In genomic region chr5:123235731-123236130, GRCm38 (mm10) we compare ENCODE assay signal across 8 mouse cellular contexts. TPM values are rescaled to one million over a fixed set of nuclear protein-coding genes. Genes with fewer than 3 reads are reported as not detected.
DNase-seq lines count a peak whose midpoint lies in the region; ATAC-seq and TF ChIP-seq lines count a peak whose summit lies in the region.

No protein-coding gene starts in this region.

- no peaks in the 10 kb centered on the region for H3K9me3 ChIP-seq in E14TG2a.4 (ENCODE audit: low read length)
- no peaks in the 10 kb centered on the region for H3K9me3 ChIP-seq in limb, embryonic 11.5 days (ENCODE audit: control insufficient read depth, low read length)
- no peaks in the 10 kb centered on the region for H3K9me3 ChIP-seq in neural tube, embryonic 11.5 days (ENCODE audit: control insufficient read depth, low read length)

- intact Hi-C loops in heart, postnatal 10 days (cut with DNase I): no loop called here
- intact Hi-C loops in heart, postnatal 25 days (cut with DNase I): no loop called here

- no peak overlapping the region for H3K4me2 ChIP-seq in limb, embryonic 11.5 days (ENCODE audit: low read depth, severe bottlenecking)
- H3K4me2 ChIP-seq in neural tube, embryonic 11.5 days (ENCODE audit: low read depth): no peak overlapping the region

- ATAC-seq in granulocyte monocyte progenitor cell, adult 5-6 weeks (replicated peaks; ENCODE audit: poor library complexity, severe bottlenecking): peak; percentile 40; the same call in 1 of the 2 replicates
- ATAC-seq in limb, embryonic 11.5 days (ENCODE audit: insufficient number of reproducible peaks, low FRiP score, low TSS enrichment, low read depth): no peak
- ATAC-seq in neural tube, embryonic 11.5 days (ENCODE audit: insufficient read depth, low FRiP score, low TSS enrichment): no peak

- peaks cover 46% of the 10 kb centered on the region for H3K36me3 ChIP-seq in E14TG2a.4 (ENCODE audit: insufficient read depth, low read length)
- H3K36me3 ChIP-seq in limb, embryonic 11.5 days (ENCODE audit: control insufficient read depth, insufficient read depth, low read length): peaks cover 2% of the 10 kb centered on the region; the same call in 1 of the 2 replicates
- H3K36me3 ChIP-seq in neural tube, embryonic 11.5 days (ENCODE audit: control insufficient read depth, insufficient read depth, low read length): no peaks in the 10 kb centered on the region

- peak; percentile 49 to 58 for DNase-seq in heart, postnatal 10 days
- no peak for DNase-seq in heart, postnatal 25 days (ENCODE audit: low spot score)
- DNase-seq in cerebellum, adult 8-10 months: peak; percentile 41
- DNase-seq in limb, embryonic 11.5 days (ENCODE audit: low spot score): peak; percentile 72
- peak; percentile 51 for DNase-seq in neural tube, embryonic 11.5 days (ENCODE audit: low spot score)
- no peak for DNase-seq in frontal cortex, postnatal 14 days (ENCODE audit: low spot score in 2 of 2)

- peak; percentile 93 for TF ChIP-seq CTCF in E14TG2a.4 (conservative IDR thresholded peaks at IDR 0.05; ENCODE audit: low read length)

- H3K27me3 ChIP-seq in E14TG2a.4 (ENCODE audit: insufficient read depth, low read length): no peaks in the 10 kb centered on the region
- no peaks in the 10 kb centered on the region for H3K27me3 ChIP-seq in limb, embryonic 11.5 days (ENCODE audit: control insufficient read depth, insufficient read depth, low read length)
- H3K27me3 ChIP-seq in neural tube, embryonic 11.5 days (ENCODE audit: control insufficient read depth, insufficient read depth, low read length): no peaks in the 10 kb centered on the region

- WGBS in limb, embryonic 11.5 days: 76% methylated on average over 2 of the region's 2 CpGs
- whole genome bisulfite sequencing in neural tube, embryonic 11.5 days: 72% methylated on average over 2 of the region's 2 CpGs

- no peak overlapping the region for H3K4me3 ChIP-seq in E14TG2a.4 (replicated peaks; ENCODE audit: low read length)
- no peak overlapping the region for H3K4me3 ChIP-seq in limb, embryonic 11.5 days (ENCODE audit: low read depth, low read length)
- no peak overlapping the region for H3K4me3 ChIP-seq in neural tube, embryonic 11.5 days (ENCODE audit: low read depth, low read length)

- H3K9ac ChIP-seq in limb, embryonic 11.5 days (ENCODE audit: low read length): no peak overlapping the region
- H3K9ac ChIP-seq in neural tube, embryonic 11.5 days (ENCODE audit: low read length): no peak overlapping the region

- H3K27ac ChIP-seq in limb, embryonic 11.5 days (replicated peaks; ENCODE audit: low read depth, low read length): no peak overlapping the region
- H3K27ac ChIP-seq in neural tube, embryonic 11.5 days (ENCODE audit: low read depth, low read length): no peak overlapping the region

- peaks cover 25% of the 10 kb centered on the region for H3K4me1 ChIP-seq in E14TG2a.4 (replicated peaks; ENCODE audit: low read depth, low read length)
- H3K4me1 ChIP-seq in limb, embryonic 11.5 days (ENCODE audit: control insufficient read depth, insufficient read depth, low read length): no peaks in the 10 kb centered on the region
- no peaks in the 10 kb centered on the region for H3K4me1 ChIP-seq in neural tube, embryonic 11.5 days (ENCODE audit: control insufficient read depth, insufficient read depth, low read length)

RNA-seq across cellular contexts. Expression of gene Wdr66, which starts 16.2 kb away (rescaled TPM):
- 1 to 10 TPM; 1.5 to 1.7 TPM for total RNA-seq in heart, postnatal 10 days (2021)
- under 1 TPM; 0.81 to 0.98 TPM for total RNA-seq in heart, postnatal 25 days (2021)
- total RNA-seq in granulocyte monocyte progenitor cell, adult 5-6 weeks (2014; fragmentation: Nextera tagmentation): 0.99 TPM in 1 of 2 replicates, not detected in the other
- total RNA-seq in granulocyte monocyte progenitor cell, adult 5-6 weeks (2017): not detected in 2 replicates
- polyA plus RNA-seq in limb, embryonic 11.5 days (2014; fragmentation: Nextera tagmentation; extraction: Ambion mirVana): 0.13 and 0.28 TPM in 2 replicates
- polyA plus RNA-seq in neural tube, embryonic 11.5 days (2014; fragmentation: Nextera tagmentation; extraction: Ambion mirVana): 11.9 and 13.8 TPM in 2 replicates

RNA-seq across cellular contexts. Expression of gene Hpd, which starts 53.2 kb away (rescaled TPM):
- total RNA-seq in heart, postnatal 10 days (2021): not detected
- not detected for total RNA-seq in heart, postnatal 25 days (2021)
- total RNA-seq in granulocyte monocyte progenitor cell, adult 5-6 weeks (2014; fragmentation: Nextera tagmentation): not detected in 2 replicates
- not detected in 2 replicates for total RNA-seq in granulocyte monocyte progenitor cell, adult 5-6 weeks (2017)
- not detected in 2 replicates for polyA plus RNA-seq in limb, embryonic 11.5 days (2014; fragmentation: Nextera tagmentation; extraction: Ambion mirVana)
- not detected in 2 replicates for polyA plus RNA-seq in neural tube, embryonic 11.5 days (2014; fragmentation: Nextera tagmentation; extraction: Ambion mirVana)

Comparison
In these comparisons a context has a peak if more than half of its experiments do, and no peak if none do; other contexts are left out.
1. DNase-seq: peak in heart, postnatal 10 days (2 of 2), cerebellum, adult 8-10 months (single experiment), limb, embryonic 11.5 days (single experiment) and neural tube, embryonic 11.5 days (single experiment); none in heart, postnatal 25 days (single experiment) and frontal cortex, postnatal 14 days (0 of 2).